Mouse (Mus musculus) gastrocnemius, adult 2 months (tissue): ENCODE results near the gene Btk. TPM values are rescaled to one million over a fixed set of nuclear protein-coding genes. Genes with fewer than 3 reads are reported as not detected.
"Not testable (repeated sequence)": the region's sequence is repeated elsewhere in the genome, so short reads cannot be mapped to it uniquely, and the experiment has no call there.

Experiments used
- DNase-seq: peaks from one replicate; pipeline ENCODE4 v3.0.0; 2022
- H3K27ac ChIP-seq: fragments of 200-600 bp; 2 replicates; pipeline ENCODE4 v1.8.1; 2022; ENCODE audit warnings: mild to moderate bottlenecking
- H3K4me3 ChIP-seq: fragments of 200-600 bp; 2 replicates; pipeline ENCODE4 v1.8.1; 2022; ENCODE audit warnings: mild to moderate bottlenecking, moderate library complexity
- CTCF ChIP-seq: fragments of 200-600 bp; IDR thresholded peaks from 2 replicates; pipeline ENCODE4 v1.8.1; 2022; ENCODE audit warnings: antibody characterized with exemption, mild to moderate bottlenecking, moderate library complexity
- intact Hi-C: fragments of 180-260 bp; cut with DNase I; formaldehyde crosslinking; loops from one replicate; pipeline ENCODE4 v1.15.1; 2025
- total RNA-seq, 2 experiments: library from RNA; stranded (reverse); gene quantifications; 2 replicates each; pipeline ENCODE4 v1.2.3; 2021

Gene Btk
- total RNA-seq, 2 experiments from 2014 or later = 0.22 to 0.23 TPM

- DNase-seq = no peak
- TF ChIP-seq CTCF = no peak
- intact Hi-C loops = no loop called here
- no peak overlapping the region for H3K27ac ChIP-seq
- H3K4me3 ChIP-seq = no peak overlapping the region
These were observed 16.7 kb downstream of the Btk start for GRCm38 (mm10) chrX:134566536-134567222.

GRCm38 (mm10) chrX:134564326-134564725, 19.0 kb downstream of the Btk start:
- intact Hi-C loops = no loop called here
- no peak for DNase-seq
- no peak for TF ChIP-seq CTCF
- Histone ChIP-seq H3K4me3 (no peak overlapping the region), H3K27ac (no peak overlapping the region)

GRCm38 (mm10) chrX:134554425-134554824, 28.9 kb downstream of the Btk start:
- Histone ChIP-seq H3K27ac (no peak overlapping the region), H3K4me3 (no peak overlapping the region)
- no peak for TF ChIP-seq CTCF
- no peak for DNase-seq
- intact Hi-C loops = no loop called here

- intact Hi-C loops = no loop called here
- TF ChIP-seq CTCF = no peak
- H3K4me3 ChIP-seq = no peak overlapping the region
- no peak overlapping the region for H3K27ac ChIP-seq
- no peak for DNase-seq
These were observed 30.0 kb downstream of the Btk start for GRCm38 (mm10) chrX:134553326-134553725.

GRCm38 (mm10) chrX:134550903-134551302, 32.5 kb downstream of the Btk start:
- intact Hi-C loops = no loop called here
- H3K27ac ChIP-seq = no peak overlapping the region
- no peak overlapping the region for H3K4me3 ChIP-seq
- TF ChIP-seq CTCF = peak; percentile 73
- no peak for DNase-seq

GRCm38 (mm10) chrX:134547330-134547729, 36.0 kb downstream of the Btk start:
- intact Hi-C loops = loop anchor here (5.0 kb wide), 1 partner anchor 55 kb away; the partner anchor contains the start of genes Gla and Hnrnph2
- no peak for TF ChIP-seq CTCF
- Histone ChIP-seq H3K4me3 (no peak overlapping the region), H3K27ac (no peak overlapping the region)
- DNase-seq = no peak

GRCm38 (mm10) chrX:134541955-134542308, 41.4 kb downstream of the Btk start:
- DNase-seq = no peak
- Histone ChIP-seq H3K4me3 (peak overlapping the region; percentile 82), H3K27ac (peak overlapping the region; percentile 94)
- no peak for TF ChIP-seq CTCF
- intact Hi-C loops = loop anchor here (5.0 kb wide), 1 partner anchor 45 kb away; the partner anchor contains the start of gene Rpl36a

- Histone ChIP-seq H3K27ac (peak within 1 kb of the TSS; percentile 94), H3K4me3 (peak within 1 kb of the TSS; percentile 82)
- intact Hi-C loops = loop anchor here (5.0 kb wide), 1 partner anchor 46 kb away; the partner anchor contains the start of gene Rpl36a
- peak; percentile 67 for DNase-seq
- no peak for TF ChIP-seq CTCF
These were observed 42.0 kb downstream of the Btk start, which contains the start of gene Timm8a1 for GRCm38 (mm10) chrX:134541145-134541954. TSS of gene Timm8a1 (minus strand) at chrX:134541865.

- TF ChIP-seq CTCF = no peak
- peak overlapping the region; percentile 94 for H3K27ac ChIP-seq
- no peak for DNase-seq
- intact Hi-C loops = loop anchor here (5.0 kb wide), 1 partner anchor 47 kb away; the partner anchor contains the start of gene Rpl36a
- H3K4me3 ChIP-seq = peak overlapping the region; percentile 82
These were observed 42.8 kb downstream of the Btk start for GRCm38 (mm10) chrX:134540414-134541135.

- H3K4me3 ChIP-seq, H3K27ac ChIP-seq, DNase-seq: not testable (repeated sequence)
- peak; percentile 45 for TF ChIP-seq CTCF
- intact Hi-C loops = loop anchor here (5.0 kb wide), 1 partner anchor 48 kb away; the partner anchor contains the start of gene Rpl36a
These were observed 43.6 kb downstream of the Btk start for GRCm38 (mm10) chrX:134539795-134540194.

GRCm38 (mm10) chrX:134533346-134533745, 50.0 kb downstream of the Btk start:
- no peak for DNase-seq
- Histone ChIP-seq H3K27ac (no peak overlapping the region), H3K4me3 (no peak overlapping the region)
- intact Hi-C loops = no loop called here
- no peak for TF ChIP-seq CTCF

GRCm38 (mm10) chrX:134525260-134525659, 58.1 kb downstream of the Btk start:
- TF ChIP-seq CTCF = no peak
- DNase-seq = no peak
- H3K4me3 ChIP-seq = no peak overlapping the region
- no peak overlapping the region for H3K27ac ChIP-seq
- intact Hi-C loops = no loop called here
